Mouse (Mus musculus) megakaryocyte, embryonic 14.5 days (primary cell): Measurements from ENCODE around the gene Phospho1.

Source experiments
- FLI1 ChIP-seq: IDR thresholded peaks from 2 replicates; pipeline ENCODE4 v1.6.1; 2012; ENCODE audit warnings: low read length, inconsistent platforms, mixed read lengths
- GATA1 ChIP-seq: IDR thresholded peaks from 3 replicates; pipeline ENCODE4 v1.6.1; 2012; ENCODE audit warnings: mixed read lengths, low read length, inconsistent platforms, borderline replicate concordance

DNA sequence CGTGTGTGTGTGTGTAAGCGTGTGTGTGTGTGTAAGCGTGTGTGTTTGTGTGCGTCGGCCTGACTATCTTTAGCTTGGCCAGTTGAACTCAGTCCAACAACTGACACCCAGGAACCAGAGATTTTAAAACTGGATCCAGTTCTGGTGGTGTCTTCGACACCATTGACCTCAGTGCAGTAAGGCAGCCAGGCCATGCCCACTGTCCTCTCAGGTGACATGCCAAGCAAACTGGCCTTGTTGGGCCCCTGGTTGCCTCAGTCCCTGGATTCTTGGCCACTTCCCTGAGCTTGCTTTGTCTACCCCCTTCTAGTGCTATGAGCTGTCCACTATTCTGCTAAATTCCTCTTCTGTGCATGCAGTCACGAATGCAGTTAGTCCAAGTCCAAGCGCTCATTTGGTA is 37.1 kb downstream of the Phospho1 start:
- TF ChIP-seq GATA1 (no peak), FLI1 (no peak)
